Mouse (Mus musculus) cerebellum, adult 11 months (tissue): ENCODE measurements around the gene Pgk1.
"Not testable (repeated sequence)": the region's sequence is repeated elsewhere in the genome, so short reads cannot be mapped to it uniquely, and the experiment has no call there.

Experiments
- DNase-seq: peaks from one replicate; pipeline ENCODE4 v3.0.0; 2022

The Pgk1 gene

GRCm38 (mm10) chrX:106186713-106187649 lies at the start of gene Pgk1:
TSS of gene Pgk1 (plus strand) at chrX:106187100.
- DNase-seq: peak; percentile 85

- no peak for DNase-seq
These were observed 47.4 kb upstream of the Pgk1 start for GRCm38 (mm10) chrX:106139309-106140070.

GRCm38 (mm10) chrX:106142936-106143335 lies 44.0 kb upstream of the Pgk1 start, which contains the start of gene Tlr13:
TSS of gene Tlr13 (plus strand) at chrX:106143204.
- no peak for DNase-seq

GRCm38 (mm10) chrX:106148185-106148584 lies 38.7 kb upstream of the Pgk1 start:
- DNase-seq: no peak

- DNase-seq: no peak
These were observed 37.4 kb upstream of the Pgk1 start for GRCm38 (mm10) chrX:106149460-106149859.

- no peak for DNase-seq
These were observed 32.7 kb upstream of the Pgk1 start for GRCm38 (mm10) chrX:106154180-106154586.

- DNase-seq: no peak
These were observed 31.0 kb upstream of the Pgk1 start for GRCm38 (mm10) chrX:106155892-106156291.

- DNase-seq: no peak
These were observed 22.9 kb upstream of the Pgk1 start for GRCm38 (mm10) chrX:106163995-106164394.

- DNase-seq: no peak
These were observed 22.3 kb upstream of the Pgk1 start for GRCm38 (mm10) chrX:106164555-106164954.

- DNase-seq: no peak
These were observed 21.8 kb upstream of the Pgk1 start for GRCm38 (mm10) chrX:106165089-106165488.

- DNase-seq: peak; percentile 51
These were observed 15.6 kb upstream of the Pgk1 start for GRCm38 (mm10) chrX:106171106-106171852.

GRCm38 (mm10) chrX:106171853-106172154 lies 15.1 kb upstream of the Pgk1 start:
- no peak for DNase-seq

- DNase-seq: no peak
These were observed 10.6 kb upstream of the Pgk1 start for GRCm38 (mm10) chrX:106176331-106176730.

- no peak for DNase-seq
These were observed 2.6 kb upstream of the Pgk1 start for GRCm38 (mm10) chrX:106184279-106184678.

GRCm38 (mm10) chrX:106185706-106186105 lies 1.2 kb upstream of the Pgk1 start:
- DNase-seq: no peak

GRCm38 (mm10) chrX:106187737-106188136 lies 837 bp downstream of the Pgk1 start:
- peak; percentile 17 for DNase-seq

- no peak for DNase-seq
These were observed 2.5 kb downstream of the Pgk1 start for GRCm38 (mm10) chrX:106189356-106189755.

- DNase-seq: no peak
These were observed 3.2 kb downstream of the Pgk1 start for GRCm38 (mm10) chrX:106190091-106190490.

GRCm38 (mm10) chrX:106194361-106194760 lies 7.5 kb downstream of the Pgk1 start:
- DNase-seq: not testable (repeated sequence)

- no peak for DNase-seq
These were observed 10.4 kb downstream of the Pgk1 start for GRCm38 (mm10) chrX:106197308-106197707.

GRCm38 (mm10) chrX:106198904-106199303 lies 12.0 kb downstream of the Pgk1 start:
- DNase-seq: no peak

- no peak for DNase-seq
These were observed 22.2 kb downstream of the Pgk1 start for GRCm38 (mm10) chrX:106209100-106209499.
